Mouse (Mus musculus): ENCODE measurements at regions not wholly inside any gene's neighbourhood (a gene's known extent, or its start where the extent isn't known, plus 50 kb on each side); places are given as distances from the start of the nearest gene placed in this dataset.

DNA sequence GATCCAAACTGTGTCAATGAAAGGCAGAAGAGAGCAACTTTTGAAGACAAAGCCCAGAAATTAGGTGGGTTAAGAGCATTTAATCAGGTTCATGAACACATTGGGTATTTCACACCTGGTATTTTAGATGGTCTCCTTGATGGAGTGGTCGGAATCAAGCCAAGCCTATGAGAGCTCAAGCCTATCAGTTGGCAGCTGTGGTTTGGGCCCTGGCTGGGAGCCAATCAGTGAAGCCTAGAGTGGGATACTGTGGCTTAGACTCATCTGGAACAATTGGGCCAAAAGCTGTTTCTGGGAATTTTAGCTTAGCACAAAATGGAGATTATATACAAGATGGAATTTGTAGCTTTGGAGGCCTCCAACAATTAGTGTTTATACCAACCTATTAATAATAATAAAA is 86.8 kb upstream of the Igfbp7 start:
- ATAC-seq (ENCODE audit: poor library complexity, severe bottlenecking): no peak

- ATAC-seq (ENCODE audit: poor library complexity, severe bottlenecking): no peak
These were observed 81.1 kb upstream of the Igfbp7 start for GRCm38 (mm10) chr5:77488969-77489368.

DNA sequence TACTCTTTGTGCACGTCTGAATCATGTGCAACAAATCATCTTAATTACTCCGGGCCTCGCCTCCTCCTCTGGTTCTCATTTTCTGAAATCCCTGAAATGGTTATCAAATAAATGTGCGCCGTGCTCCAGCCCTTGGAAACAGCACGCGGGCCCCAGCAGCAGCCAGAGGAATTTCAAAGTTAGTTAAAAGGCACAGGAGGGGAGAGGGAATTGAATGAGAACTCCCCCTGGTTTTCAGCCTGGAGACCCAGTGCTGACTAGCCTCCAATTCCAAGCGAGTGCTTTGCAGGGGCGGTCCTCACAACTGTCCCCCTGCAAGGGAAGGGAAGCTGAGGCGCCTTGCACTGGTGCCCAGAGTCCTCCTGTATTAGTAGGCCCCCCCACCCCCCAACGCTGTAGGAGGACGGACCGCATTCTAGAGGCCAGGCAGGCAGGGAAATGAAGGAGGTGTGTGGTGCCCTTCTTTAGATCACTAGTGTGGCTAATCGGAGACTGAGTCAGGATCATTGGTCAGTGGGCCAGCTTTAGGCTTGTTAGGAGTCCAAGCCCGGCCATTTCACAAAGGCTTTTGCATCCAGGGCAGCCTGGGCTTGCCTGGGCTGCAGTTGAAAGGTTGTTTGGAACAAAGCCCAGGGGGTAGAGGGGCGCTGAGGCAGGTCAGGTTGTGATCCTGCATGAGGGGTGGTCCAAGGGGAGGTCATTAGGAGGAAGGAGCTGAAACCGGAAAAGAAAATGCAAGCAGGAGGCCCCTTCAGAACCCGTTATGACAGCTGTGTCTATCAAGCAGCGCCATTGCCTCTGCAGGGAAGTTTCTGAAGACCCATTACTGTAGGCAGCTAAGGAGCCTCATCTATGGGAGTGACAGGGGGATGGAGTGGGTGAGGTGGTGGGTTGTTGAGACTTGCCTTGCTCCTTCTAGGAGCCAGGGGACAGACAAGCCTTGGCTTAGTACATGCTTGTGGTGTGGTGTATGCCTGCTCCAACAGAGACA is 80.3 kb upstream of the Igfbp7 start:
- ATAC-seq (ENCODE audit: poor library complexity, severe bottlenecking): no peak

- peak; percentile 90 for ATAC-seq (ENCODE audit: poor library complexity, severe bottlenecking)
These were observed 75.3 kb upstream of the Igfbp7 start for GRCm38 (mm10) chr5:77483053-77483717.

GRCm38 (mm10) chr5:77481811-77482210 is 74.0 kb upstream of the Igfbp7 start:
- no peak for ATAC-seq (ENCODE audit: poor library complexity, severe bottlenecking)

DNA sequence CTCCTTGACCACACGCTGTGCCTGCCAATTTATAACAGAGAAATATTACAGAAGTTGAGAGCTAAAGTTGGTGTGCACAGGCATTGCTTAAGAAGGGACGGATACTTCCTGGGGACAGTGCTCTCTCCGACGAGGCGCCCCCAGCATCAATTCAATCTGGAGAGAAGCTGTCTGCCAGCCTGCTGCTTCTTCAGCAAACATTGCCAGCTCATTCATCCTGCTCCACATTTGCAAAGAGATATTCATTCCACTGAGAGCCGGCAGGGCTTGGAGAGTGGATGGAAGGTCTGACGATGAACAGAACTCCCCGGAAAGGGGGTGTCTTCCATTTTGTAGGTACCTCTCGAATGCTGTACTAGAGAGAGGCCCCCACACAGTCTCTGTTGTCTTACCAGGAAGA is 70.0 kb upstream of the Igfbp7 start:
- ATAC-seq (ENCODE audit: poor library complexity, severe bottlenecking): no peak

DNA sequence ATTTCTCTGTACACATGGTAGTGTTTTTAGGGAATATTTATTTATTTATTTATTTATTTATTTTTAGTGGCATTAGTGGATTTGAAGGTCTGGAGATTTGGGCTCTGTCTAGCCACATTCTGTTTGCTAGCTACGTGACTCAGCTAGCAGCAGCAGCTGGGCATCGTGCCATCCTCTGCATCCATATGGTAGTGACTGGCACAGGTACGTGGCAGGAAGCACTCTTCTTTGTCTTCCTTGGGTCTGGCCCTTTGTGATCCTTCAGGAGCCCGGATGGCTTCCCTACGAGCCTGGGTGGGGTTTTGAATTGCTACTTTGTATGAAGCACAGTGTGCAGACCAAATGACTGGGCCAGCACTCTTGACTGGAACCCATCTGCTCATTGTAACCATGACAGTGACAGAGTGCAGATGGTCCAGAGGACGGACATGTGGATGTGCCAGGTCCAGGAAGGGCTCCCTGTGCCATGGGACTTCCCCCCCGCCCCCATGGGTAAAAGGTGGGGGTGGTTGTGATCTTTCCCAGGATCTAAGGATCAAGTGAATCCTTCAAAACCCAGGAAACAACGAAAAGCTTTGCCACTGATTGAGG is 66.2 kb upstream of the Igfbp7 start:
- ATAC-seq (ENCODE audit: poor library complexity, severe bottlenecking): no peak

GRCm38 (mm10) chr5:77469236-77469766 is 61.5 kb upstream of the Igfbp7 start:
- no peak for ATAC-seq (ENCODE audit: poor library complexity, severe bottlenecking)

DNA sequence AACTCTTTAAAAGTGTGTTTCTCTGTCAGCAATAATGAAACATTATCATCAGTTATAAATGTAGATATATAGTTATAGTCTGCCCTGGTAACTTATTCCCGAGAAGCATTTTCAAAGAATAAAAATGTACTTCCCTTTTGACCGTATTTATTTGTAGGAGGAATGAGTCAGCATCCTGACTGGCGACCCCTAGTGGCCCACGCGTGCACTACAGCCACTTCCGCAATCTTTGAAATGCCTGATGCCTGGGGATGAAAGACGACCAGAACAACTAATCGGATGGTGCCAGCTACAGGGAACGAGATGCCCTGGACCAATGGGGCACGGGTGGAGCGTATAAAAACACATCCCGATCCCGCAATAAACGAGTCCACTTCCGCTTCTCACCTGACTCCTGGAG is 60.6 kb upstream of the Igfbp7 start:
- peak; percentile 94 for ATAC-seq (ENCODE audit: poor library complexity, severe bottlenecking)

DNA sequence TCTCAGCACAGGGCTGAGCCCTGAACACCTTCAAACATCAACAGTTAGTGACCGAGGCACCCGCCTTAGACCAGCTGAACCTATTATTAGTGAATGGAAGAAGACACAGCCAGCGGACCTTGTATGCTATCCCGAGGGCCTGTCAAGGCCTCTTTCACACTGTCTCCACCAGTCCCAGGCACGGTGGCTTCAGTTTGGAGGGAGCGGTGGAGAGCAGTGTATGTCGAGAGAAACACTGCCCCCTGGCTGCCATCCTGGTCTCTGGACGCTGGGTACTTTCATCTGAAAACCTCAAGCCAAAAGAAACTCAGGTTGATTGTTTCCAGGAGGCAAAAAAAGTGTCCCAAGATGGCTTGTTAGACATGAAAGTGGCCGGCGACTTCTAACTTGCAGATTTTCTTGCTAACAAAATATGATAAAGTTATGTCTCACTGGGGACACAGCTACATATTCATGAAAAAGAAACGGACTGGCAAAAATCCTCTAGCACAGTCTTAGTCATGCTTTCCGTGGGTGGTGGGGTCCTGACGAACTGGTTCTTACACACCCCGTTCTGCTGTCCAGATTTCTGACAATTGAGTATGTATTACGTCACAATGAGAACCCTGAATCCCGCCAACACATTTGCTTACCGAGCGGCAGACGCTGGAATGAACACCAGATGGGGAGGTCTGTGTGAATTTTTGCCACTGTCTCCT is 57.2 kb upstream of the Igfbp7 start:
- 0 out of 2 replicates have a peak, but pooled peaks have one; percentile 37 for ATAC-seq (ENCODE audit: poor library complexity, severe bottlenecking)

- ATAC-seq (ENCODE audit: poor library complexity, severe bottlenecking): peak; percentile 91
These were observed 52.3 kb upstream of the Igfbp7 start for GRCm38 (mm10) chr5:77459896-77460717.

Measured in megakaryocyte, adult 5-6 weeks (primary cell).